Mouse (Mus musculus): Measurements from ENCODE around the gene Ube2g1.

DNA sequence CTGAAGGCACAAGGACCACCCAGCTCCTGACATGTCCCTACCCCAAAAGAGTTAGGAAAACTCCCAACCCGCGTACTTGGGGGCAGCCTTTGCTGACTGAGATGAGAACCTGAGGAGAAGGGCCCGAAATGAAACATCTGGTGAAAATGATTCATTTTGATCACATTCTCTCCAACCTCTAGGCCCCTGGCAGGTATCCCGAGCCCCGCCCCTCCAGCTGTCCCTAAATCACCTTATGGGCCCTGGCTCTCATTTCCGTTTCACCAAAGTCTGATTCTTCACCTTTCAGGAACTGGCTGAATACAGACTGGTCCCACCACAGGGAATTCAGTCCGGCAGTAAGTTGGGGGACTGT, 31.0 kb upstream of the Ube2g1 start:
- TF ChIP-seq CTCF (IDR thresholded peaks at IDR 0.05; ENCODE audit: low read depth) (no peak), EP300 (IDR thresholded peaks at IDR 0.05; ENCODE audit: low read depth) (no peak)

Data from liver, embryonic 14.5 days (tissue).